Mouse (Mus musculus) spleen, adult 2 months (tissue): ENCODE measurements around the gene Grid2.
A peak's percentile ranks its signal among the peaks of the same experiment; 100 is the strongest.

Experiments
- CTCF ChIP-seq: fragments of 200-500 bp; IDR thresholded peaks from 2 replicates; pipeline ENCODE4 v1.5.1; 2011; ENCODE audit warnings: mild to moderate bottlenecking, inconsistent platforms; ENCODE audit not compliant: insufficient read depth, insufficient read length, insufficient replicate concordance; ENCODE audit errors: extremely low read depth
- POLR2A ChIP-seq: fragments of 200-500 bp; IDR thresholded peaks from 2 replicates; pipeline ENCODE4 v1.6.1; 2011; ENCODE audit warnings: low read depth, low read length, inconsistent platforms

DNA sequence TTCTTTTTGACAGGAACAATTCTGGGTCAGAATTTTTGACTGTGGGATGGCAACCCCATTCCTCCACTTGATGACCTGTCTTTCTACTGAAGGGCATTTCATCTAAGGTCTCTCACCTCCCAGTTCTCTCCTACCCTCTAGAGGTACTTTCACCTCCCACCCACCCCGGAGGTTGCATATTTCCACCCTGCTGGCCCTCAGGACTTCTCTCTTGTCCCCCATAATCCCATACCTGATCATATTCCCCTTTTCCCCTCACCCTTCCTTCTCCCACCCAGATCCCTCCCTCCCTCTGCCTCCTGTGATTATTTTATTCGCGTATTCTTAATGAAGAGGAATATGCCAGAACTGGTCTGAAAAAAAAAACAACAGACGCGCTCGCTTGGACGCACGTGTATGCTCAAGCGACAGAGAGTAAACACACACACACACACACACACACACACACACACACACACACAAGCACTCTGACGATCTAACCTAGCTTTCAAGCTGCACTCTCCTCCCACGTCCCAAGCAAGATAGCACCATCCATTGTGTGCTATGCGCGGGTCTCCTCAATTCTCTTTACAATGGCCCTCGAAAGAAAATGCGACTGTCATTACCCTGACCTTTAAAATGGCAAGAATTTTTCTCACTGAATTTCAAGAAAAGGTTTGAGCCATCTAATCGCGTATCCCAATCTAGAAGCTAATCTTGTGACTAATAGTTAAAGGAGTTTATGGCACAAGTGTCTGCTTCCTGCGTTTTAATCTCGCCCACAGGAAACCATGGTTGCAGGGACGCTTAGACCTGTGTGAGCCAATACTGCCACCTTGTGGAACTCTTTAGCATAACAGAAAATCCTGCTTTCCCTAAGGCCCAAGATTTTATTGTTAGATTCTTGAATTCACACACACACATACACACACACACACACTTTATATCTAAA lies 1393.9 kb downstream of the Grid2 start:
- TF ChIP-seq POLR2A (no peak), CTCF (peak; percentile 9; the same call in 1 of the 2 replicates)
